30 mouse cellular contexts compared by ENCODE assay signal in the genomic region with DNA sequence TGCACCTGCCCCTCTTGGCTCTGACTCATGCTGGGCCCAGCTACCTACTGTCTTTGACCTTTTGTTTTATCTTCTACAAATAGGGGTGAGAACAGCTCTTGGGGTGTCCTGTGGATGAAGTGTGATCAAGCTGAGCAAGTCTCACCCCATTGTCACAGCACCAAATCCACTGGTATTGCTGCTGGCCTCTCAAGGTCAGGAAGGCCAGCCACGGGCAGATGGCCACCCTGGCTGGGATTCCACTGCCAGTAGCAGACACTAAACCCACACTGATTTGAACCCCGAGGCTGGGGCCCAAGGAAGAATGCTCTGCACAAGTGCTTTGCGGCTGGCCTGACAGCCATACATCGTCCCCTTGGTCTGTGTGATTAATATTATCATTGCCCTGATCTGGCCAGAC. TPM values are rescaled to one million over a fixed set of nuclear protein-coding genes. Genes with fewer than 3 reads are reported as not detected.
A peak's percentile ranks its signal among the peaks of the same experiment; 100 is the strongest.
DNase-seq lines count a peak whose midpoint lies in the region; ATAC-seq lines count a peak whose summit lies in the region.
"Had no signal": no experiment of that assay in that cellular context is flagged by ENCODE, and none has a peak within 500 bp of the region (broad histone marks: within the 10 kb centered on the region; RNA-seq: fewer than 3 reads in every experiment).

No protein-coding gene starts in this region.

- no peaks in the 10 kb centered on the region for H3K9me3 ChIP-seq in heart, embryonic 10.5 days
- H3K9me3 ChIP-seq in heart, embryonic 15.5 days (replicated peaks) = no peaks in the 10 kb centered on the region
- H3K9me3 ChIP-seq in midbrain, embryonic 13.5 days = no peaks in the 10 kb centered on the region
- no peaks in the 10 kb centered on the region for H3K9me3 ChIP-seq in midbrain, embryonic 15.5 days
- H3K9me3 ChIP-seq: embryonic facial prominence, embryonic 10.5 days; embryonic facial prominence, embryonic 15.5 days; forebrain, embryonic 12.5 days; hindbrain, embryonic 12.5 days; limb, embryonic 12.5 days; liver, embryonic 15.5 days; neural tube, embryonic 13.5 days had no signal

- H3K27ac ChIP-seq in heart, embryonic 10.5 days = peak overlapping the region; percentile 71; the same call in 1 of the 2 replicates
- H3K27ac ChIP-seq in heart, embryonic 15.5 days = peak overlapping the region; percentile 9
- H3K27ac ChIP-seq in midbrain, embryonic 13.5 days = no peak overlapping the region
- no peak overlapping the region for H3K27ac ChIP-seq in midbrain, embryonic 15.5 days
- H3K27ac ChIP-seq: embryonic facial prominence, embryonic 15.5 days; forebrain, embryonic 12.5 days; hindbrain, embryonic 12.5 days; left cerebral cortex, adult 2 months; limb, embryonic 12.5 days; liver, embryonic 15.5 days; neural tube, embryonic 13.5 days had no signal

- ATAC-seq in heart, embryonic 15.5 days (replicated peaks; ENCODE audit: insufficient number of reproducible peaks, insufficient read depth, low FRiP score, low read depth) = no peak
- ATAC-seq in midbrain, embryonic 13.5 days = no peak
- no peak for ATAC-seq in midbrain, embryonic 15.5 days (replicated peaks)
- ATAC-seq: activated CD4-positive, CD25-positive, alpha-beta regulatory T cell, adult 4 months; forebrain, postnatal 0 days; intestine, embryonic 16.5 days had no signal

- DNase-seq in adrenal gland, postnatal 36 days = peak; percentile 40 to 46
- DNase-seq in adrenal gland, adult 2 months = no peak
- no peak for DNase-seq in heart, embryonic 10.5 days (ENCODE audit: low spot score)
- DNase-seq in heart, postnatal 10 days = no peak
- no peak for DNase-seq in heart, adult 9 months (ENCODE audit: low spot score in 2 of 2)
- DNase-seq: adrenal gland, adult 8-10 months; forebrain, postnatal 0 days; gastrocnemius, postnatal 14 days; heart, adult 18-20 months; kidney, adult 9 months; kidney, postnatal 14 days; lung, embryonic 14.5 days; lung, postnatal 14 days; right cerebral cortex, postnatal 4 days; thymus, adult 18-20 months; thymus, postnatal 25 days had no signal

- H3K4me2 ChIP-seq in heart, embryonic 15.5 days = no peak overlapping the region
- no peak overlapping the region for H3K4me2 ChIP-seq in midbrain, embryonic 13.5 days (replicated peaks)
- no peak overlapping the region for H3K4me2 ChIP-seq in midbrain, embryonic 15.5 days
- H3K4me2 ChIP-seq: embryonic facial prominence, embryonic 15.5 days; forebrain, embryonic 12.5 days; hindbrain, embryonic 12.5 days; limb, embryonic 12.5 days; liver, embryonic 15.5 days; lung, embryonic 14.5 days; neural tube, embryonic 13.5 days had no signal

- 48% methylated on average over 4 of the region's 4 CpGs for WGBS in heart, embryonic 10.5 days
- WGBS in heart, embryonic 15.5 days = 37% methylated on average over 4 of the region's 4 CpGs
- 76% methylated on average over 4 of the region's 4 CpGs for WGBS in midbrain, embryonic 13.5 days
- 79% methylated on average over 4 of the region's 4 CpGs for WGBS in midbrain, embryonic 15.5 days

- H3K27me3 ChIP-seq in heart, embryonic 10.5 days (ENCODE audit: insufficient read depth, poor library complexity, severe bottlenecking) = no peaks in the 10 kb centered on the region
- H3K27me3 ChIP-seq in heart, embryonic 15.5 days = no peaks in the 10 kb centered on the region
- no peaks in the 10 kb centered on the region for H3K27me3 ChIP-seq in midbrain, embryonic 13.5 days
- no peaks in the 10 kb centered on the region for H3K27me3 ChIP-seq in midbrain, embryonic 15.5 days (replicated peaks)
- H3K27me3 ChIP-seq: CH12.LX; embryonic facial prominence, embryonic 15.5 days; hindbrain, embryonic 12.5 days; limb, embryonic 12.5 days; liver, embryonic 15.5 days; neural tube, embryonic 13.5 days had no signal

- H3K36me3 ChIP-seq in heart, embryonic 10.5 days = no peaks in the 10 kb centered on the region
- no peaks in the 10 kb centered on the region for H3K36me3 ChIP-seq in heart, embryonic 15.5 days
- H3K36me3 ChIP-seq in midbrain, embryonic 13.5 days = no peaks in the 10 kb centered on the region
- H3K36me3 ChIP-seq in midbrain, embryonic 15.5 days (replicated peaks) = no peaks in the 10 kb centered on the region
- H3K36me3 ChIP-seq: embryonic facial prominence, embryonic 10.5 days; embryonic facial prominence, embryonic 15.5 days; forebrain, embryonic 12.5 days; hindbrain, embryonic 12.5 days; limb, embryonic 12.5 days; liver, embryonic 15.5 days; neural tube, embryonic 13.5 days had no signal

- H3K4me3 ChIP-seq in heart, embryonic 10.5 days = no peak overlapping the region; the same call in 1 of the 2 replicates
- no peak overlapping the region for H3K4me3 ChIP-seq in heart, embryonic 15.5 days
- no peak overlapping the region for H3K4me3 ChIP-seq in midbrain, embryonic 13.5 days (replicated peaks)
- no peak overlapping the region for H3K4me3 ChIP-seq in midbrain, embryonic 15.5 days
- H3K4me3 ChIP-seq: embryonic facial prominence, embryonic 10.5 days; embryonic facial prominence, embryonic 15.5 days; forebrain, embryonic 12.5 days; hindbrain, embryonic 12.5 days; left cerebral cortex, adult 2 months; limb, embryonic 12.5 days; liver, embryonic 15.5 days; neural tube, embryonic 13.5 days had no signal

- intact Hi-C loops in heart, postnatal 10 days (cut with DNase I) = no loop called here

- no peak overlapping the region for H3K9ac ChIP-seq in heart, embryonic 15.5 days
- H3K9ac ChIP-seq in midbrain, embryonic 13.5 days (replicated peaks) = 0 out of 2 replicates have a peak overlapping the region, but pooled peaks have one; percentile 19
- H3K9ac ChIP-seq in midbrain, embryonic 15.5 days = no peak overlapping the region
- H3K9ac ChIP-seq: embryonic facial prominence, embryonic 15.5 days; forebrain, embryonic 12.5 days; forebrain, postnatal 0 days; hindbrain, embryonic 12.5 days; limb, embryonic 12.5 days; liver, embryonic 15.5 days; lung, embryonic 14.5 days; neural tube, embryonic 13.5 days had no signal

- H3K4me1 ChIP-seq in heart, embryonic 10.5 days = peaks cover 57% of the 10 kb centered on the region
- H3K4me1 ChIP-seq in heart, embryonic 15.5 days (replicated peaks) = peaks cover 57% of the 10 kb centered on the region
- peaks cover 33% of the 10 kb centered on the region for H3K4me1 ChIP-seq in midbrain, embryonic 13.5 days (replicated peaks)
- peaks cover 18% of the 10 kb centered on the region for H3K4me1 ChIP-seq in midbrain, embryonic 15.5 days

RNA-seq across cellular contexts. Expression of gene Arl6ip4, which starts 42.4 kb away (rescaled TPM):
- total RNA-seq in adrenal gland, postnatal 36 days (2021) = 10 to 100 TPM; 50.0 to 69.2 TPM
- 10 to 100 TPM; 40.0 to 56.3 TPM for total RNA-seq in adrenal gland, adult 2 months (2021)
- polyA plus RNA-seq in adrenal gland, adult 2 months (2012; rRNA removed) = 18.8 and 28.8 TPM in 2 replicates
- 86.9 and 116 TPM in 2 replicates for polyA plus RNA-seq in heart, embryonic 10.5 days (2016; fragmentation: Nextera tagmentation; extraction: Ambion mirVana)
- total RNA-seq in heart, postnatal 10 days (2021) = 10 to 100 TPM; 47.9 to 52.7 TPM
- polyA plus RNA-seq in heart, embryonic 15.5 days (2015; fragmentation: Nextera tagmentation; extraction: Ambion mirVana) = 67.6 and 75.3 TPM in 2 replicates
- polyA plus RNA-seq in midbrain, embryonic 13.5 days (2015; fragmentation: Nextera tagmentation; extraction: Ambion mirVana) = 82.3 and 85.8 TPM in 2 replicates
- 79.6 and 81.1 TPM in 2 replicates for polyA plus RNA-seq in midbrain, embryonic 15.5 days (2015; fragmentation: Nextera tagmentation; extraction: Ambion mirVana)

RNA-seq across cellular contexts. Expression of gene Ogfod2, which starts 46.2 kb away (rescaled TPM):
- total RNA-seq in adrenal gland, postnatal 36 days (2021) = 10 to 100 TPM; 34.2 to 41.1 TPM
- 10 to 100 TPM; 28.9 to 49.2 TPM for total RNA-seq in adrenal gland, adult 2 months (2021)
- 177 and 230 TPM in 2 replicates for polyA plus RNA-seq in adrenal gland, adult 2 months (2012; rRNA removed)
- 19.6 and 20.1 TPM in 2 replicates for polyA plus RNA-seq in heart, embryonic 10.5 days (2016; fragmentation: Nextera tagmentation; extraction: Ambion mirVana)
- 10 to 100 TPM; 11.9 to 14.2 TPM for total RNA-seq in heart, postnatal 10 days (2021)
- 18.2 and 22.3 TPM in 2 replicates for polyA plus RNA-seq in heart, embryonic 15.5 days (2015; fragmentation: Nextera tagmentation; extraction: Ambion mirVana)
- polyA plus RNA-seq in midbrain, embryonic 13.5 days (2015; fragmentation: Nextera tagmentation; extraction: Ambion mirVana) = 25.4 and 30.6 TPM in 2 replicates
- 37.7 and 38.0 TPM in 2 replicates for polyA plus RNA-seq in midbrain, embryonic 15.5 days (2015; fragmentation: Nextera tagmentation; extraction: Ambion mirVana)

Comparison
In these comparisons a context has a peak if more than half of its experiments do, and no peak if none do; other contexts are left out.
1. DNase-seq: peak in adrenal gland, postnatal 36 days (2 of 2); none in adrenal gland, adult 2 months (single experiment), heart, embryonic 10.5 days (single experiment), heart, postnatal 10 days (0 of 2) and heart, adult 9 months (0 of 2).
2. H3K27ac ChIP-seq: peak in heart, embryonic 10.5 days (single experiment) and heart, embryonic 15.5 days (single experiment); none in midbrain, embryonic 13.5 days (single experiment) and midbrain, embryonic 15.5 days (single experiment).